ENCODE assay signal across 12 mouse cellular contexts in genomic region chr6:100558057-100558456, GRCm38 (mm10).
A peak's percentile ranks its signal among the peaks of the same experiment; 100 is the strongest.
DNase-seq lines count a peak whose midpoint lies in the region; ATAC-seq lines count a peak whose summit lies in the region.
"Had no signal": no experiment of that assay in that cellular context is flagged by ENCODE, and none has a peak within 500 bp of the region (broad histone marks: within the 10 kb centered on the region; RNA-seq: fewer than 3 reads in every experiment).

No protein-coding gene starts in this region.

- H3K36me3 ChIP-seq in hindbrain, embryonic 14.5 days (replicated peaks; ENCODE audit: control insufficient read depth, insufficient read depth): no peaks in the 10 kb centered on the region
- no peaks in the 10 kb centered on the region for H3K36me3 ChIP-seq in liver, embryonic 11.5 days (ENCODE audit: control insufficient read depth, insufficient read depth, low read length)
- no peaks in the 10 kb centered on the region for H3K36me3 ChIP-seq in liver, embryonic 12.5 days

- peak; percentile 39; the same call in 1 of the 2 replicates for ATAC-seq in hindbrain, embryonic 14.5 days (ENCODE audit: low FRiP score)
- ATAC-seq in liver, embryonic 11.5 days (replicated peaks; ENCODE audit: low FRiP score): no peak
- ATAC-seq in liver, embryonic 12.5 days: no peak

- peaks cover 13% of the 10 kb centered on the region for H3K4me1 ChIP-seq in hindbrain, embryonic 14.5 days (replicated peaks; ENCODE audit: control insufficient read depth, insufficient read depth, low read length)
- H3K4me1 ChIP-seq in liver, embryonic 11.5 days (replicated peaks; ENCODE audit: control insufficient read depth, insufficient read depth, low read length): peaks cover 3% of the 10 kb centered on the region; the same call in 1 of the 2 replicates
- peaks cover 6% of the 10 kb centered on the region; the same call in 1 of the 2 replicates for H3K4me1 ChIP-seq in liver, embryonic 12.5 days

- WGBS in hindbrain, embryonic 14.5 days: 27% methylated on average over 8 of the region's 8 CpGs
- 65% methylated on average over 8 of the region's 8 CpGs for WGBS in liver, embryonic 11.5 days
- WGBS in liver, embryonic 12.5 days (ENCODE audit: insufficient replicate concordance): 69% methylated on average over 8 of the region's 8 CpGs

- peaks cover 6% of the 10 kb centered on the region; the same call in 1 of the 2 replicates for H3K27me3 ChIP-seq in hindbrain, embryonic 14.5 days (ENCODE audit: control insufficient read depth, insufficient read depth, low read length)
- peaks cover 15% of the 10 kb centered on the region for H3K27me3 ChIP-seq in liver, embryonic 11.5 days (replicated peaks; ENCODE audit: control insufficient read depth, insufficient read depth, low read length)
- peaks cover 34% of the 10 kb centered on the region for H3K27me3 ChIP-seq in liver, embryonic 12.5 days (replicated peaks)

- H3K9ac ChIP-seq in hindbrain, embryonic 14.5 days: no peak overlapping the region
- no peak overlapping the region for H3K9ac ChIP-seq in liver, embryonic 11.5 days (ENCODE audit: low read depth, low read length)
- no peak overlapping the region for H3K9ac ChIP-seq in liver, embryonic 12.5 days

- peak; percentile 47 for DNase-seq in adrenal gland, adult 2 months
- no peak for DNase-seq in adrenal gland, postnatal 25 days
- peak; percentile 79 for DNase-seq in MN1 (ENCODE audit: low spot score)
- DNase-seq in hindbrain, embryonic 14.5 days (ENCODE audit: low spot score): no peak
- peak; percentile 51 to 55 for DNase-seq in left cerebral cortex, postnatal 10 days (ENCODE audit: extremely low spot score in 1 of 2, low spot score in 2 of 2)
- no peak for DNase-seq in liver, embryonic 11.5 days (ENCODE audit: low spot score)
- no peak for DNase-seq in heart, postnatal 4 days
- DNase-seq: heart, adult 18-20 months; kidney, postnatal 14 days; lung, postnatal 36 days; thymus, adult 2 months had no signal

- H3K9me3 ChIP-seq in hindbrain, embryonic 14.5 days (ENCODE audit: control insufficient read depth, low read length): no peaks in the 10 kb centered on the region
- H3K9me3 ChIP-seq in liver, embryonic 11.5 days (ENCODE audit: control insufficient read depth, low read length): no peaks in the 10 kb centered on the region
- no peaks in the 10 kb centered on the region for H3K9me3 ChIP-seq in liver, embryonic 12.5 days (replicated peaks)

- no peak overlapping the region for H3K4me3 ChIP-seq in hindbrain, embryonic 14.5 days (replicated peaks; ENCODE audit: low read length)
- no peak overlapping the region for H3K4me3 ChIP-seq in liver, embryonic 11.5 days (ENCODE audit: low read depth, low read length)
- H3K4me3 ChIP-seq in liver, embryonic 12.5 days: no peak overlapping the region

- intact Hi-C loops in left cerebral cortex, postnatal 10 days (cut with DNase I): no loop called here

- no peak overlapping the region for H3K27ac ChIP-seq in hindbrain, embryonic 14.5 days
- no peak overlapping the region for H3K27ac ChIP-seq in liver, embryonic 11.5 days (ENCODE audit: low read depth, low read length)
- no peak overlapping the region for H3K27ac ChIP-seq in liver, embryonic 12.5 days

- no peak overlapping the region for H3K4me2 ChIP-seq in hindbrain, embryonic 14.5 days (replicated peaks)
- H3K4me2 ChIP-seq in liver, embryonic 11.5 days: no peak overlapping the region
- no peak overlapping the region for H3K4me2 ChIP-seq in liver, embryonic 12.5 days

Comparison
In these comparisons a context has a peak if more than half of its experiments do, and no peak if none do; other contexts are left out.
1. DNase-seq: peak in adrenal gland, adult 2 months (single experiment), MN1 (single experiment) and left cerebral cortex, postnatal 10 days (2 of 2); none in adrenal gland, postnatal 25 days (single experiment), hindbrain, embryonic 14.5 days (single experiment), liver, embryonic 11.5 days (single experiment) and heart, postnatal 4 days (single experiment).